Mouse (Mus musculus) embryo, embryonic 11 days (tissue): ENCODE data around the gene Git2.

Experiments
- DNase-seq: peaks from one replicate; pipeline ENCODE4 v3.0.0-alpha.2; 2015

Git2 gene

DNA sequence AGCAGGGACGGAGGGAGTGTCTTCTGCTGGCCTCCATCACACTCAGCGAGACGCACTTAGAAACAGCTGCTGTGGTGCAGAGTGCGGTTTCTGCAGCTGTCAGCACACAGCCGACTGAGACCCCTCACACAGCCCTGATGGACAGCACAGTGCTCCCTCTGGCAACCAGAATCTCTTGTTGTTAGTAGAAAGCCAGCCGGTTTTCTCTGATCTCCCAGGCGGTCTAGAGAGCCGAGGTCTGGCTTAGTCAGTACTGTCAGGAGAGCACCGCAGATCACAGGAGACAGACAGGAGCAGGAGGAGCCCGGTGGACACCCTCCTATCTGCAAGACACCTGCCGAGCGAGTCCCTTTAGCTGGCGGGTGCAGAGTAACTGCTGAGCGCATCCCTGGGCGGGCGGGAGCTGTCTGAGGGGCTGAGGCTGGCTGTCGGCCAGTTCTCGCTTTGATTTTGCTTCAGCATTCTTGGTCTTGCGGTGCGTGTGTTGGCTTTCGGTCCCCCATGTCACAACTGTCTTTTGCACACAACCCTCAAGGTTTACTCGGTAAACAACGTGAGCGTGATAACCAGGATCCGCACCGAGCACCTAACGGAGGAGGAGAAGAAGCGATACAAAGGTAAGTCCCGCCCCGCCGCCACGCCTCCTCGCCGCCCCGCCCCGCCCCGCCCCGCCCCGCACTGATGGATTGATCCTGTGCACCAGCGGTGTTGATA lies 21.1 kb upstream of the Git2 start:
- peak; percentile 55 for DNase-seq

- no peak for DNase-seq
Observed at GRCm38 (mm10) chr5:114795653-114796052, 20.3 kb upstream of the Git2 start.

DNA sequence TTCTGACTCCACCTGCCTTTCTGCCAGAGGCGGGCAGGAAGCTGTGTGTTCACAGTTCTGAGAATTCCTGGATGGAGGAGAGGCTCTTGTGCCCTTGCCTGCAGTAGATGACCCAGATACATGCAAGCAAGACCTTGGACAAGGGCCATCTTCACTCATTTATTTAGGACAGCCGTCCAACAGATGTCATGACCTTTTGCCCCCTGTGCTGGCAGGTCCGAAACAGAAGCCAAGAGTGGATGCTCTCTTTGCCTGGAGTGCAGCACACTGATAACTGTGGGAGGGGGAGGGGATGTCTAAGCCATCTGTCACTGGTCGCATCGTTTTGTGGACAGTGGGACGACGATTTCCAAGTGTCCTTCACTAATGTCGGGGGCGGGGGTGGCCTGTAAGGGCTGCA lies 19.9 kb upstream of the Git2 start:
- peak; percentile 45 for DNase-seq

DNA sequence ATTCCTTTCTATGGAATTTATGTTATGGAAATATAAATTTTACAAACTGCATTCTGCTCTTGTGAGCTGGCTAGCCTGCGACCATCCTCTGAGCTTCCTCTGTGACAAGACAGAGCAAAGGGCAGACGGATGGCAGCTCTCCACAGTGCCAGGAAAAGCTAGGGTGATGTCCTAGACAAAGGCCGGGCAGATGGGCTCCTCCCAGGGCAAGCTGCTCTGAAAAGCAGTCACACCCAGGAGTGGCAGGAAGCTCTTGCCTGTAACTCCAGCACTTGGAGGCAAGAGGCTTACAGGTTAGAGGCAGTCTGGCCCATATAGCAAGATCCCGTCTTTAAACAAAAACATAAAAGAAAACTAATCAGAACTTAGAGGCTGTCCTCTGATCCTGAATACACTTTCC lies 19.3 kb upstream of the Git2 start:
- DNase-seq, result no peak

- DNase-seq, result no peak
Observed at GRCm38 (mm10) chr5:114793317-114793716, 18.0 kb upstream of the Git2 start.

DNA sequence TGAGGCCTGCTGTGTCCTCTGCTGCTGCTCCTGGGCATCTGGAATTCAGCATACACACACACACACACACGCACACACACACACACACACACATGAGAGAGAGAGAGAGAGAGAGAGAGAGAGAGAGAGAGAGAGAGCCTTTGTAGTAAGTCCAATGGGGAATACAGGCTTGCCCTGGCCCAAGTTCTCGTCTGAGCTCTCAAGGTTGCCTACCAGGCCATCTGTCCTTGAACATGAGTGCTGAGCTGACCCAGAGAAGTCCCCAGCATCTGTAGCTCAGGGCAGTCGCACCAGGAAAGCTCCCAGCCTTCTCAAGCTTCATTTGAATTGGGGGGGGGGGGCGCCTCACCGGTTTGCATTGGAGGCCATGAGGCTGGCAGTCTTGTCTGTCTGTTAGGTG lies 9.9 kb upstream of the Git2 start:
- no peak for DNase-seq

DNA sequence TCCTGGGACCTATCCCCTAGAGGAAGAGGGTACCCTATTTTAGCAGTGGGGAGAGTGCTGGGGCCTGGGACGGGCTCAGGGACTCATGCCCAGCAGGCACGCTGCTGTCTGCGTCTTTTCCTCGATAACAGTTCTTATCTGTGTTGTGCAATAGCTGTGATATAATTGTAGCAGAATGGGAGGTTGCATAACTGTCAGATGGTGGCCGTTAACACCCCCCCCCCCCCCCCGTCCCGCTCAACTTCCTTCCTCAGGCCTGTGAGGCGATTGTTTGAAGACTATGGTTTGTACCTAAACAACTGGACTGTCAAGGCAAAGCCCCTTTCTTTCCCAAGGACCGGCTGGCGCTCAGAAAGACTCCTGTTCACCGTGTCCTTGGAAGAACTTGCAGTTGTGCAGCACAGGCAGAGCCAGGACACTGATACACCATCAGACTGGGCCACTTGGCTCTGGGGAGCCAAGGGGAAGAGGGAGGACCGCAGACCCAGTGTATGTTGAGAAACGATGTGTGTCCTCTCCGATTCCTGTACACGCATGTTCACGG lies 9.4 kb upstream of the Git2 start:
- DNase-seq, result no peak

DNA sequence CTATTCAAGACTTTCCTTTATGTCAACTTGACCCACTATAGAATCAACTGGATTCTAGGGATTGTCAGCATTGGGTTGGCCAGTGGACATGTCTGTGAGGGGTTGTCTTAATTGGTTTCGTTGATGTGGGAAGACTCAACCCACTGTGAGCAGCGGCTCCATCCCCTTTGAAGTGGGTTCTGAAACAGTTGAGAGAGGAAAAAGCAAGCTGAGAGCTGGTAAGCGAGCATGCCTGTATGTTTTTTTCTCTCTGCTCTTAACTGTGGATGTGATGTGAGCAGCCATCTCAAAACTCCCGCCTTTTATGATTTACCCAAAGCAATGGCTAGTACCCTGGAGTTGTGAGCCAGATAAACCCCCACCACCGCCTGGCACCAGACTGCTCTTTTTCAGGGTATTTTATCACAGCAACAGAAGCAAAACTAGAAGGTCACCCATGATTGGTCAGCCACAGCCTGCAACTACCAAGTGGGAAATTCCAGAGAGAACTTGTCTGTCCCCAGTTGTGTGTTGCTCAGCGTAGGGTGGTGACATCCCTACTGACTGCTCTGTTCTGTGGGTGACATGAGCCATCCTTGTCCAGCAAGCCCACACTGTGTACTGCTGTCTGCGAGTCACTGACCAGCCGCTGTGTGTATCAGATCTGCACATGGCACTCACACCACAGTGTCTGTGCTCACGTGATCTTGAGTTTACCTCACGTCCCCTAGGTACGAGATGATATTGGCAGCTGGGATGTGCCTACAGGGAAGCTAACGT lies 8.3 kb upstream of the Git2 start:
- DNase-seq, result no peak

GRCm38 (mm10) chr5:114782991-114783390 lies 7.7 kb upstream of the Git2 start:
- DNase-seq, result no peak

DNA sequence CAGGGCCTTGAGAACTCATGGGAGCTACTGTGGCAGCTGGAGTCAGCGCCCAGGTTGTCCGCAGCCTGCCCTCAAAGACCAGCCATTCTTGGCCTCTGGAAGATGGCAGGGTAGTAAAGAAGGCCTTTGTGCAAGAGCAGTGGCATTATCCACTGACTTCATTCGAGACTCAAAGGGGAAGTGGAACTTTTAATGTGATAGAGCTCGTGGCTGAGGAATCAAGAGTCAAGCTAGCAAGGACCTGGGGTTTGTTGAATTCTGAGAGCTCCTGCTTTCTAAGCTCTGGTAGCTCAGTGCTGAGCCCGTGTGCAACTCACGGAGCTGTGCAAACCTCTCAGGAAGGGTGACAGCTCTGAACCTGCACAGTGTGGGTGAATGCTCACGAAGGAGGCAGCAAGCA lies 5.6 kb upstream of the Git2 start:
- no peak for DNase-seq

DNA sequence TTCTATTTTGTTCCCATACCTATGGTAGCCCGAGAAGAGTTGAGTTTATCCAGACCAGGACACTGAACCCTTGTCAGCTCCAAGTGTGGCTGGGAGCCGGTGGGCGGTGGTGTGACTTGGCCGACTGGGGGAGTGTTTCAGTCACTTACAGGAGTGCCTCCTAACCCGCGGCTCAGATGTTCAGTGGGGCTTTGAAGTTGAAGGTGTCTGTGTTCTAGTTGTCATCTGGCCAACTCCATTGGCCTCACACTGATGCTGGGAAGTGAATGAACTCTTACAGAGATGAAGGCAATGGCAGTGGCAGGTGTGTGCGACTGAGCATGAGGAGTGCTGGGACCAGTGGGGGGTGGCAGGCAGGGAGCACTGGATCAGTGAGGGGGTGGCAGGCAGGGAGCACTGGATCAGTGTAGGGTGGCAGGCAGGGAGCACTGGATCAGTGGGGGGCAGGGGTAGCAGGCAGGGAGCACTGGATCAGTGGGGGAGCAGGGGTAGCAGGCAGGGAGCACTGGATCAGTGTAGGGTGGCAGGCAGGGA lies 4.7 kb upstream of the Git2 start:
- DNase-seq, result no peak

DNA sequence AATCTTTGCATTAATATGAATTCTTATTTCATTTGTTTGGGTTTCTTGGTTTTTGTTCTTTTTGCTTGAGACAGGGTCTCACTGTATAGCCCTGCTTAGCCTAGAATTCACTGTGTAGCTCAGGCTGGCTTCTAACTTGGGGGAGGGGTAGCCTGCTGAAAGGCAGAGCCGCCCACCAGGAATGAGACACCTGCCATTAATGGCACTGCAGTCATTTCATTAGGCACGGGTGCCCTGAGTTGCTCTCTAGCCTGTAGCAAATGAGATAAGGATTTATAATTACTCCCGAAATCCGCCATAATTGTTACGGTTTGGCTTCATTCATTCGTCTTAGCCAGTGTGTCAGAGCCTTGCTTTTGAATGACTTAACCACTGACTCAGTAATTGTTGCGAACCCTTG lies 857 bp upstream of the Git2 start:
- DNase-seq, result no peak

GRCm38 (mm10) chr5:114774403-114775051 lies 790 bp downstream of the Git2 start, which contains the start of gene Ankrd13a:
Gene Ankrd13a, plus strand, starts transcription at chr5:114774677.
- peak; percentile 96 for DNase-seq

- DNase-seq, result peak; percentile 34
Observed at GRCm38 (mm10) chr5:114773780-114774179, 1.5 kb downstream of the Git2 start.

DNA sequence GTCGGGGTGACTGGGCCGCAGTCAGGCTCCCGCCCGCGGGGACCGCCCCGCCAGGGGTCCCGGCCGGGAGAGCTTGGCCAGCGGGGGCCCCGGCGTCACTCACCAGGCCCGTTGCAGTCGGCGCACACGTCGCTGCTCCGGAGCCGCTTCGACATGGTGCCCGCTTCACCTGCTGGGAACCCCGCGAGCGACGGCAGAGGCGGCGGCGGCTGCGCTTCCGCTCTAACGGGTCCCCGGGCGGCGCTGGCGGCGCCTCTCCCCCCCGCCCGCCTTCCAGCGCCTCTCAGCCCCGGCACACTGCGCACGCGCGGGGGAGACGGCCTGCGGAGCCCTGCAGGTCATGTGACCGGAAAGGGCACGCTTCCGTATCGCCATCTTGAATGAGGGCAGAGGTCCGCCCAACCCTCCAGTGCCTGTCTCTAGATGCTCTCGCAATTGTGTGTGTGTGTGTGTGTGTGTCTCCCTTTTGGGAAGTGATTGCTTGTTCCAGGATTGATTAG lies 2.1 kb downstream of the Git2 start:
- DNase-seq, result peak; percentile 99

DNA sequence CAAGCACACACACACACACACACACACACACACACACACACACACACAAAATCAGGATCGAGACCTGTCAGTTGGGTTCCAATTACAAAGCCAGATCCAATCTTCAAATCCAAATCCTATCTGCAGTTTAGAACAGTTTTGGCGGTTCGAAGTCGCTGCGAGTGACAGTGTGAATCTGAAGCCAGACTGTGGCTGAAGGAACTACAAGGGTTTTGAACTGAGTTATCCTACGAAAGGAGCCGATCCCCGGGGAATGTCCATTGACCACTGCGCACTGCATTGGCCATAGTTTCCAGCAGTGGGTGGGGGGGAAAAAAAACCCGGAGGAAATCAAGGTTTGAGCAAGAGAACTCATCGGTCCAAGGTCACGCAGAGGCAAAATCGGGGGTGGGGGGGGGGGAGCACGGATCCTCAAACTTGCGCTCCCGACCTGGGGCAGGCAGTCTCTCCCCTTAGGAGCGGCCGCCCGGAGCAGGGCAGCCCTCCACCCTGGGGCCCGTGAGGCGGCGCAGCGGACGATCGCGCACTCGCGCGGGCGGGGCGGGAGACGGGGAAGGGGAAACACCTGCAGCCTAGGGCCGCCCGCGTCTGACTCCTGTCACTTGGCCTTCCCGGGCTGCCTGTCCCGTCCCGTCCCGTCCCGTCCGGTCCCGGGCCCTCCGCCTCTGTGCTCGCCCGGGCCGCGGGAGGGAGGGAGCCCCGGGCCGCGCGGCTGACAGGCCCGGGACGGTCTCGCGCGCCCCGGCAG lies 2.7 kb downstream of the Git2 start:
- peak; percentile 68 for DNase-seq

GRCm38 (mm10) chr5:114771796-114772195 lies 3.5 kb downstream of the Git2 start:
- no peak for DNase-seq

DNA sequence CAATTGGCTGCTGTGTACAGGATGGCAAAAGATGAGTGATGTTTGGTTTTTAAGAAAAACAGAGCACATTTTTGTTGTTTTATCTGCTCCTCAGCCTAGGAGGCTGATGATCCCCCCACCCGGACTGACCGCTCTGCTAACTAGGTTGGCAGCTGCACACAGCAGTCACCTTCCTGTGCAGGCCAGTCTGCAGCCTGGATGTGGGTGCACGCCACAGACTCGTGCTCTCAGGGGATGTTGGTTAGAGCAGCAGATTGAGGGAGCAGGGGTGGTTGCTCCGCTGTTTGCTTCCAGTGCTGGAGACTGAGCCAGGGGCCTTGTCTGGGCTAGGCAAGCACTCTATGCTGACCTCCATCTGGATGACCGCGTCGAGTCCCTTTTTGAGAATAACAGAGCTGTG lies 5.5 kb downstream of the Git2 start:
- DNase-seq, result no peak

GRCm38 (mm10) chr5:114767185-114767584 lies 8.1 kb downstream of the Git2 start:
- no peak for DNase-seq

- no peak for DNase-seq
Observed at GRCm38 (mm10) chr5:114766686-114767085, 8.6 kb downstream of the Git2 start.

- no peak for DNase-seq
Observed at GRCm38 (mm10) chr5:114764812-114765735, 10.2 kb downstream of the Git2 start.
